Mouse (Mus musculus): Measurements from ENCODE around the gene Bcdin3d.
"Not testable (repeated sequence)": the region's sequence is repeated elsewhere in the genome, so short reads cannot be mapped to it uniquely, and the experiment has no call there.

Bcdin3d gene

GRCm38 (mm10) chr15:99471677-99472063 is 2.9 kb downstream of the Bcdin3d start:
- no peak for DNase-seq

- peak; percentile 49 for DNase-seq
Measured at GRCm38 (mm10) chr15:99470971-99471676, 3.4 kb downstream of the Bcdin3d start.

DNA sequence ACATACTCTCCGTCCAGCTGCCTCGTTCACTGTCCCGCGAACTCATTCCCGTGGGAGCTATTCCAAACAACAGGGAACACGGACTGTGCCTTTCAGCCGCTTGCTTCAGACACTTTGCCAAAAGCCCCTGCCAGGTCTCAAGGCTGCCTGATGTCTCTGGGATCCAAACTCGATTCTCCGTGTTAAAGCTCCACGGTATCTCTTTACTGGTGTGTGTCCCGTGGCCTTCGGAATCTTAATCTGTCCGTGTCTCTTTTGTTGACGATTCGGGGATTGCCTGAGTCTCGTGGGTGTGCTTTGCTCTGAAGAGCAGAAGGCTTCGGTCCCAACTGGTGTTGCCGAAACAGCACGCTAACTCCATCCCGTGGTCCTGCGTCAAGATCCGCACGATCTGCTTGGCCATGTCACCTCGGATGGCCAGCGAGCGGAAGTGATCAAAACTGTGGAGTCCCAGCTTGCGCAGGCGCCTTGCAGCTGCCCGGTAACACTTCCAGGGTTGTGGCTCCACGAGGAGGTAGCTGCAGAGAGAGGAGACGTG is 4.2 kb downstream of the Bcdin3d start:
- DNase-seq, result peak; percentile 28

DNA sequence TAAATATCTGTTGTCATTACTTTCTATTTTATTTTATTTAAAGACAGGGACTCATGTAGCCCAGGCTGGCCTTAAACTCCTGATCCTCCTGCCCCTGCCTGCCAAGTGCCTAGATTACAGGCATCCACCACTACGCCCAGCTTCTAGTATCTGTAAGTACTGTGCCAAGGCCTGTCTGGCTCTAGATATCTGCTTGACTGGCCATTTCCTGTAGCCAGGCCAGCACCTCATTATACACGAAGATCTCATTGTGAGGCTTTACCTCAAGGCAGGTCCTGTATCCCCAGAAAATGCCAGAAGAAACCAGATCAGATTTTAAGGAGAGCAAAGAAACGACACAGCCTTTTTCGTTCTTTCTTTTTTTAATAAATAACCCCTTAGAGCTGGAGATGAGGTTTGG is 4.8 kb downstream of the Bcdin3d start:
- DNase-seq, result no peak

- peak; percentile 73 for DNase-seq
Measured at GRCm38 (mm10) chr15:99469067-99469466, 5.5 kb downstream of the Bcdin3d start.

GRCm38 (mm10) chr15:99463194-99463593 is 11.3 kb downstream of the Bcdin3d start:
- no peak for DNase-seq

DNA sequence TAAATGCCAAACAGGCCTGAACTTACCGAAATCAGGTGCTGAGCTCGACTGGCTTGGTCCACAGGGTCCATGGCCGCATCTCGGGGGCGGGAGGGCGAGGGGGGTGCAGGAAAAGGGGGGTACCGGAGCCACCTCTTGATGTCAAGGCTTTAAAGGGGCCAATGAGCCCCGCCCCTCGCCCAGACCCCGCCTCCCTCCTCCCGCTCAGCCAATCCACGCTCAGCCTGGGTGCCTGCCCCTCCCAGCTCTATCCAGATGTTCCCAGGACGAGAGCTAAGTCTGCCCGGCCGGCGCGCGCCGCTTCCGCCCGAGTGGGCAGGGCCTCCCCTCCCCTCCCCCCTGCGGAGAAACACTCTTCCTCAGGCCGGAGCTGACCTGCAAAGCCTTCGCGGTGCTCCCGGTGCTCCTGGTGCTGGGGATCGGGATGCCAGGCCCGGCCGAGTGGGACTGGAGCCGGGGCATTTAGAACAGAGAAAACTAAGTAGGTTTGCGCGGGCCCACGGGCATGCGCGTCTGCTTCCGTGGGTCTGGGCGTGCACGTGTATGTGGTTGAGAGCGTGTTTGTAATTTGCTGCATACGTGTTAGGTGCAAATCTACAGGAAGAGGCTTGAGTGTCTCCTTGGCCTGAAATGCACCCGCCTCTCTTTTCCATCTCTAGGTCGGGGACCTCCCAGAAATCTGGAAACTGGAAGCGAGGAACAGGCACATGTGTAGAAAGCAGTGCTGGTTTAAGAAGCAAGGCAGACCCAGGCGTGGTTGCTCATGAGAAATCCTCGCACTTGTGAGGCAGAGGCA is 16.7 kb downstream of the Bcdin3d start, which contains the start of gene Nckap5l:
TSS of gene Nckap5l (minus strand) at position 143 of the 796 bp plus-strand sequence.
- DNase-seq, result peak; percentile 88

GRCm38 (mm10) chr15:99456963-99457605 is 17.4 kb downstream of the Bcdin3d start:
- DNase-seq, result peak; percentile 29

- no peak for DNase-seq
Measured at GRCm38 (mm10) chr15:99456338-99456962, 18.1 kb downstream of the Bcdin3d start.

GRCm38 (mm10) chr15:99455415-99455814 is 19.1 kb downstream of the Bcdin3d start:
- DNase-seq, result no peak

- DNase-seq, result no peak
Measured at GRCm38 (mm10) chr15:99454585-99455279, 19.8 kb downstream of the Bcdin3d start.

GRCm38 (mm10) chr15:99453153-99453900 is 21.2 kb downstream of the Bcdin3d start:
- no peak for DNase-seq

- no peak for DNase-seq
Measured at GRCm38 (mm10) chr15:99449751-99450280, 24.7 kb downstream of the Bcdin3d start.

DNA sequence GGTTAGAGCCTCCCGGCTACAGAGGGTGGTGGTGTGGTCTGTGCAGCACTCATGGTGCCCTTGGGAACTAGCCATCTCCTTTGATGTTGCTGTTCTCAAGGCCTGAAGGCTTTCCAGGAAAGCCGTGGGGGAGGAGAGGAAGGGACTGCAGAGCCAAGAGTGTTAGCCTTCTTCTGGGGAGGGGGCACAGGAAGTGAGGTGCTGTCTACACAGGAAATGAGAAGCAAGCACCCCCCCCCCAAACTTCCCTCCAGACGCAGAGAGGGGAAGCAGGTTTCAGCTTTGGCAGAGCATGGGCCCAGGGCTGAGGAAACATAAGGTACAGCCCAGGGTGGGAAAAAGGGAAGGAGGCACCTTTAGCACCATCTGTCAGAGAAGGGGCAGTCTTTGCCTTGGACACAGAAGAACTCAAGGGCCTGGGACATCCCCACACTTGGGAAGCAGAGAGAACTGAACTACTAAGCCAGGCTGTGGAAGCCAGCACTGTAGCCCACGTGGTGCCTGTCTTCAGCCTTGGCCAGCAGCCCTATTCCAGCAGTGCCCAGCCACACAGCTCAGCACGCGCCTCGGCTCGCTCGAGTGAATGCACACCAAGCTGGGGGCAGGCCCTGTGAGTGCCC is 25.3 kb downstream of the Bcdin3d start:
- DNase-seq, result no peak

DNA sequence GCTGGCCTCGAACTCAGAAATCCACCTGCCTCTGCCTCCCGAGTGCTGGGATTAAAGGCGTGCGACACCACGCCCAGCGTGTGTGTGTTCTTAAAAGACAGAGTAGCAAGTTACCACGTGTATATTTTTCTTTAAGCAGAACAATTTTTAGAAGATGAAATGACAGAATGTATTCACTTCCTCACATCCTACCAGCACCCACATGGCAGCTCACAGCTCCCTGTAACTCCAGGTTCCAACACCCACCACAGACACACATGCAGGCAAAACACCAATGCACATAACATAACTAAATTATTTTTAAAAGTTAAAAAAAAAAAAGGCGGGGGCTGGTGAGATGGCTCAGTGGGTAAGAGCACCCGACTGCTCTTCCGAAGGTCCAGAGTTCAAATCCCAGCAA is 28.4 kb downstream of the Bcdin3d start:
- not testable (repeated sequence) for DNase-seq

DNA sequence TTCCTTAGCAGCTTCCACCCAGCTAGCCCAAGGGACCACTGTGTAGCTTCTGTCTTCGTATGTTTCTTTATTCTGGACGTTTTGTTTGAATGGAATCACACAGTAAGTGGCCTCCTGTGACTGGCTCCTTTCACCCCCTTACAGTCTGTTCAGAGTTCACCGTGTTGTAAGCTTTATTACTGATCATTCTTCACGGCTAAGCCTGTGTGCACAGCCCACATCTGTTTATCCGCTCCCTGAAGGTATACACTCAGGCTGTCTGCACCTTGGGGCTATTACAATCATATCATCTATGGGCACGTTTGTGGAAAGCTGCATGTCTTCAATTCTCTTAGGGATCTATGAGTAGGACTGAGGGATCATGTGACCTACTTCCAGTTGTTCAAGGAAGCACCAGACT is 29.0 kb downstream of the Bcdin3d start:
- no peak for DNase-seq

DNA sequence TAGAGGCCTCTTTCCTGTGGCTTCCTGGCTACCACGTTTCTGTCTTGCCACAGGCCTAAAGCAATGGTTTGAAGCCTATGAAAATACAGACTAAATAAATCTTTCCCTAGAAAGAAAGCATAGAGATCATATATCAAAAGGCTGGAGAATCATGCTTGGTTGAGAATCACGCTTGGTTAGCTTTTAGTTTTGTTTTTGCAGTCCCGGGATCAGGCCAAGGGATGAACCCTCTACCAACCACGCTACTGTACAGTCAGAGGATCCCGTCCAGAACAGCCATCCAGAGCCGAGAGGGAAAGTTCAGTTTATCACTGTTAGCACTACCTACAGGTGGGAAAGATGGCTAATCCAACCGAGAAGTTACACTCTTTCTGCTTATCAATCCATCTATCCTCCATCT is 32.2 kb downstream of the Bcdin3d start:
- DNase-seq, result no peak

DNA sequence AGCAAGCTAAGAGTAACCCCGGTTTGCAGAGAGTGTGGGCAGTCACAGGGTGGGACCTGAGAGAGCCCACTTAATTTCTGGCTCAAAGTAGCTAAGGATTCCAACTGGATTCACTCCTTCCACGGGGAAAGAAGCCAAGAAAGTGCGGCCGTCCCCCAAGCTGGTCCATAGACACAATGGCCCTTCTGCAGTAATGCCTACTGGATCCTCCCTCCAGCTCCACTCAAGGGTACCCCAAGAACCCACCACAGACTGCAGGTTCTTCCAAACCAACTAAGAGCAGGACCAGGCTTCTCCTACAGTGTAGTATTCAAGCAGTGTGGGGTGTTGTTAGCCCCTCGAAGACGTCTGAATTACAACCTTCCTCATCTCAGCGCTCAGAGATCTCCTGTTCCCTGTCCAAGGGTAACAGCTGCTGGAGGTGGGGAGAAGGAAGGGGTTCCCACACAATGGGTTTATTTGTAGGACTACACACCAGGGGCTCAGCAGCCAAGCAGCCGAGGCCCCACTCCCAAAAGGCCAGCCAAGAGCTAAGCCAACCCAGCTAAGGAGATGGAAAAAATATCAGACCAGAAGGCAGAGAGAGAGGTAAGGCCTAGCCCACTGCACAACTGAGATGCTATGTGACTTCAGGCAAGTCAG is 33.6 kb downstream of the Bcdin3d start:
- DNase-seq, result no peak

- DNase-seq, result no peak
Measured at GRCm38 (mm10) chr15:99440112-99440815, 34.3 kb downstream of the Bcdin3d start.
